Mouse (Mus musculus) G1E (cell line): ENCODE measurements around the gene Hoxa11.

Experiments
- CTCF ChIP-seq: IDR thresholded peaks from 2 replicates; pipeline ENCODE4 v1.5.1; 2012; ENCODE audit warnings: low read depth, low read length, inconsistent platforms, mixed read lengths
- GATA1 ChIP-seq: IDR thresholded peaks from 2 replicates; pipeline ENCODE4 v1.6.1; 2012; ENCODE audit warnings: borderline replicate concordance, low read length, inconsistent platforms, mixed read lengths
- TAL1 ChIP-seq: conservative IDR thresholded peaks from 2 replicates; pipeline ENCODE4 v1.6.1; 2012; ENCODE audit warnings: low read depth, low read length, inconsistent platforms, mixed read lengths

DNA sequence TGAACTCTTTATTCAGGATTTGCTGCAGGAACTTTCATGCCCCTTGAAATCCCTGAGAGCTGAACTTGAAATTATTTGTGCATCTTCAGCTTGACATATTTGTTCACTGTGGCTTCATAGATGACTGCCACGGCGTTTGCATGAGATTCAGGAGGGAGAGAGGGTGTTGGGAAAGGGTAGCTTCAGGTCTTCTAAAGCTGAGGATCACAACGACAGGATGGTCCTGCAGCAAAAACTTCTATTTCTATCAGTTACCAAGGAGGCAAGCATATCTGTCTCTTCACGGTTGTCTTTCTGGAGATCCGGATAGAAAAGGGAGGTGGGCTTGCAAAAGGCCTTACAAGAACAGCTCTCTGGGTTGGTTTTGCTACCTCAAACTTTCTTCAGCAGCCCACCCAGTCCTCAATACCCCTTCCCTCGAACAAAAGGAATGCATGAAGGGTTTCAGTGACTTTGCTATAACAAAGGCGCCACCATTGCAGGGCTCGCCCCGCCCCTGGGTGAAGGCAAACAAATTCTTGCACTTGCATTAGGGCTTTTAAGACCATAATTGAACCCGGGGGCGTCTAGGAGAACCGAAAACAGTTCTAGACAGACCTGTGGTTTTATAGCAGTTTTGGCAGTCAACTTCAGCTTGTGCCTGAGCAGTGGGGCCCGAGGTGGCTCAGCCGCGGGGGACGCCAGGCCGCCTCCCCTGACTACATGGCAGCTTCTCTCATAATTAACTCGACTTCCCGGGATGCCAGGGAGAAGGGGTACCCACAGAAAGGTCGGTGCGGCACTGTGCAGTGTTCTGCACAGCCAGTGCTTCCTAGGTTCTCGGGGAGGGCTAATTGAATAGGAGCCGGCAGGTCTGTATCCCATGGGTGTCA lies 2.4 kb upstream of the Hoxa11 start:
- TF ChIP-seq CTCF, result no peak
- no peak for TF ChIP-seq GATA1
- no peak for TF ChIP-seq TAL1
